Mouse (Mus musculus): ENCODE measurements at regions not wholly inside any gene's neighbourhood (a gene's known extent, or its start where the extent isn't known, plus 50 kb on each side); places are given as distances from the start of the nearest gene placed in this dataset.

DNA sequence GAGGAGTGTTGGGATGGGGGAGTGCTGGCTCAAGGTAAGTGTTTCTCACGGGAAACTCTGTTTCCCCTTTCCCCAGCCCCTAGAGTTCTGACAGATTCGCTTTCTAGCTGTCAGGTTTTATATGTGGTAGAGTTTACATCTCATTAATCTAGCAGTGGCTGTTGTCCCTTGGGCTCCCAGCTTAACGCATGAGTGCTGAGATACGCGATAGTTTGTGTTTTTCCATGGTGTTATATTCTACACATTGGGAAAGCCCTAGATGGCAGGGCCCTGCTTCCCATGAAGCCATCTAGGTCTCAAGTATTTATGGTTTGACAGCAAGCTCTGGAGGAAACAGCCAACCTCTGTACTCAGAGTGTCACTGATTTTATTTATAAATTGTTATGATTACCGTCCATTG is 373.8 kb downstream of the Cd83 start:
- ATAC-seq (replicated peaks; ENCODE audit: low FRiP score, poor library complexity, severe bottlenecking): no peak

DNA sequence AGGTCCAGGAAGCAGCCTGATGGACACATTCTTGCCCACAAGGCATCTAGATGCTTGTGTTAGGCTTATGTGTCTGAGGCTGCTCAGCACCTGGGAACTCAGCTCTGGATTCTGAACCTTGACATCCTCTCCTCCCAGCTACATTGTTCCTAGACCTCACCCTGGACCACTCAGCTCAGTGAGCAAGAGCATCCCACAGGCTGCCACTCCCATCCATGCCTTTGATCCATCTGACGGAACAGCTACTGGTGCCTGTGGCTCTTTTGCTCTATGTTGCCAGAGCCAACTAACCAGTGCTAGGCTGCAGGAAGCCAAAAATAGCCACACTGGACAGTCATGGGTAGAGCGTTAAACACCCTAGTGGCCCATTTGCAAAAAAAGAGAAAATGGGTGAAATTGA is 374.8 kb downstream of the Cd83 start:
- no peak for ATAC-seq (replicated peaks; ENCODE audit: low FRiP score, poor library complexity, severe bottlenecking)

DNA sequence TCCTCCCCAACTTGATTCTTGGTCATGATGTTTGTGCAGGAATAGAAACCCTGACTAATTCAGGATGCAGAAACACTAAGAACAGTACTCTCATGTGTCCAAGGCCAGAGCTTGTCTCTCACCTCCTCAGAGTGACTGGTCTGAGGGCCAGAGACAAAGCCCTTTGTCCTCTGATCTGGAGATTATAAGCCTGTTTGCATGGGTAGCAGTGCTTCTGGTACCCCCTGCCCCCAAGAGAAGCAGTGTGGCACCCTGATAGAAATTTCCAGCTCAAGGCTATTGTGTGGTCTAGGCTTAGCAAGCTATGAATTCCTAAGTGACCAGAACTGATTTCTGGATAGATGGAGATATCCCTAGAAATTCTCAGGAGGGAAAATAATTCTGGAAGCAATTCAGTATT is 380.2 kb downstream of the Cd83 start:
- ATAC-seq (replicated peaks; ENCODE audit: low FRiP score, poor library complexity, severe bottlenecking): no peak

DNA sequence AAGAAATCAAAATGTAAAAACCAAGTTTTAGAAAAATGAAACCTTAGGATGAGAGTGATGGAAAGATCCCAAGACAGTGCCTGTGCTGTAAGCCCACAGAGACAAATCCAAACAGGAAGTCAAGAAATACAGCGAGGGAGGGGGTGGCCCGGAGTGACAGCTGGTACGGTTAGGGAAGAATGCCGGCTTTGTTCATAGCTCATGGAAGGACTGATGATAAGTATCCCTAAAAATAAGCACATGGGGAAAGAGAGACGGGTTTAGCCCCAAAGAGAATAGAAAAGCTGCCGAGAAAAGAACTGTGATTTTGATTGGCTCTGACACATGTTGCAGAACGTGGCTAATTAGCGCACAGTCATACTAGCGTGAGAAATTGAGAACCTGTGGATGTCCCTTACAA is 382.6 kb downstream of the Cd83 start:
- no peak for ATAC-seq (replicated peaks; ENCODE audit: low FRiP score, poor library complexity, severe bottlenecking)

DNA sequence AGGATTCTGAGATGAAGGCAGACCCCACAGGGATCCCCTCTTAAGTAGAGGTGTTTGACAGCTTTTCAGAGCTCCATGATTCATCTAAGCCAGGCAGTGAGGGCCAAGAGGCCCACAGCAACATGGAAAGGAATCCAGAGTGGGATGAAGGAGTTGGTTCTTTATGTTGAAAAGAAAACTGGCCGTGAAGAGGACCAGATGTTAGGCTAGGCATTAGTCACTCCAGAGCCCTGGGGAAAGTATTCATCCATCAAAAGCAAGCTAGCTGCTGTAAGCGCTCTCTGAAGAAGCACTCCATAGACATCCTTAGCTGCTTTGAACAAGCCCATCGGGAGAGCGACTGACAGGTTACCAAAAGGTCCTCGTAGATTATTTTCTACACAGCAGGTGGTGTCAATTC is 383.6 kb downstream of the Cd83 start:
- no peak for ATAC-seq (replicated peaks; ENCODE audit: low FRiP score, poor library complexity, severe bottlenecking)

DNA sequence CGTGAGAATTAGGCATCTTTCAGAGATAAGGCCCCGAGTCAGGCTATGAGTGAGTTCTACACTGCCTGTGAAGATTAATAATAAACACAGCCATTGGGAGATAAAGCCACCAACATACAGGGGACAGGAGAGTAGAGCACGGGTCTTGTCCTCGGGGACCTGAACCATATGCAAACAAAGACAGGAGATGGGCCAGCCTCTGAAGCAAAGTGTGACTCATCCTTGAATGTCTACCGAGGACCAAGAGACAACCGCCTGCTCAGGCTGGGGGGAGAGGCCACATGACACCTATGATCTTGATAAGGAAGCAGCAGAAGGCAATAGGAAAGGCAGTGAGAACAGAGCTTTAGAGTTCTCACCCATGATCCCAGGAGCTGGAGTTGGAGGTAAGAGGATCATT is 387.1 kb downstream of the Cd83 start:
- no peak for ATAC-seq (replicated peaks; ENCODE audit: low FRiP score, poor library complexity, severe bottlenecking)

DNA sequence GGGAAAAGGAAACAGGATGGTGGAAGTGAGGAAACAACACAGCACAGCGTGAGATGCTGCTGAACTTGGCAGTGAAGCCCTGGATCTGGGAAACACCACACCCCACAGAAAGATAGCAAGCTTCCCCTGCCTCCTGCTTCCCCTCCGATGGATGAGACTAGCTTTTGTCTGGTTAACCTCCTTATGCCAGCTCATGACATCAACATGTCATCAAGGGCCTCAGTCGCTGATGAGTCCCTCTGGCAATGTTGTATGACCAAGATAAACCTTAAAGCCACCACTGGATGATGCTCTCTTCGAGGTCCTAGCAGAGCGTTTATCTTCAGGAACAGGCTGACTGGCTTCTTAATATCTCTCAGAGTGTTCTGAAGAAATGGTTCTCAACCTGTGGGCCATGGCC is 388.1 kb downstream of the Cd83 start:
- no peak for ATAC-seq (replicated peaks; ENCODE audit: low FRiP score, poor library complexity, severe bottlenecking)

DNA sequence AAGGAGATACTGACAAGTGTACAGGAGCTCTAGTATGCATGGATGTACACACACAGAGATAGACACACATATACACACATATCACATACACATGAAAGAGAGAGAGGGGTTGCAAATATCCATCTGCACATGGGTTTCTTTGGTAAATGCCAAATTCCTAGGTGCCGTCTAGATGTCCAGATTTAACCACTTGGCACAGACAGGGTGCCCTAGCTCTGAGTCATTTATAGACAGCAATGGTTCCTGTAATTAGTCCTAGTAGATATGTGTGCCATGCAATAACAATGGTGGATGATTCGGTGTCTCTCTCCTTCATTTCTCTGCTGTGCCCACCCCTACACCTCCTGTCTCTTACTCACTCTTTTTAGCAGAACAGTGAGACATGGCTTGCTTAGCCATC is 389.7 kb downstream of the Cd83 start:
- no peak for ATAC-seq (replicated peaks; ENCODE audit: low FRiP score, poor library complexity, severe bottlenecking)

DNA sequence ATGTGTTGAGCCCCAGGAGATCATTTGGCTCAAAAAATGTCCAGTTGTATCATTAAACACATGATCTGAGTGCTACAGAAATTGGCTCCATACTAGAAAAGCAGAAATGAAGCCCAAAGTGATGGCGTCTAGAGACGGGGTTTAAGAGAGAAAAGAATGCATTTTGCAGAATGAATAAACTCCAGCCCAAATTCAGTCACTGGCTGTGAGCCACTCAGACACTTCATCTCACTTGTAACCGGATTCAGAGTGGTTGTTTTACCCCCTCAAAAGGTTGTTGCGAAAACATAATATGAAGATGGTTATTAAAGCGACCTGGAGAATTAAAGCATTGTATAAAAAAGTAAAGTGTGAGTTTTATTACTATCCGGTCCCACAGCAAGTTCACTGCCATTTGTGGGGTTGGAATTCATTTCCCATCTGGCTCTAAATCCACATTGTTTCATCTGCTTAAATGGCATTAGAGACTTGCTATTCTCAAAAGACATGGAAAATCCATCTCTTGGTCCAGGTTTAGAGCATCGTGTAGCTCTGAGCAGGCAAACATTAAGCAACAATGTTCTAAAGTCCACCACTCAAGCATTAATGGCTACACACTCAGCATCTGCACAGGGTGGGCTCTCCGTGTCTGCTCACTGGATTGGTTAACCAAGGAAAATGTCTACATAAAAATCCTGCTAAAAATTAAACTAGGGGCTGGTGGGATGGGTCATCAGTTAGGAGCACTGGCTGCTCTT is 390.9 kb downstream of the Cd83 start:
- ATAC-seq (replicated peaks; ENCODE audit: low FRiP score, poor library complexity, severe bottlenecking): no peak

DNA sequence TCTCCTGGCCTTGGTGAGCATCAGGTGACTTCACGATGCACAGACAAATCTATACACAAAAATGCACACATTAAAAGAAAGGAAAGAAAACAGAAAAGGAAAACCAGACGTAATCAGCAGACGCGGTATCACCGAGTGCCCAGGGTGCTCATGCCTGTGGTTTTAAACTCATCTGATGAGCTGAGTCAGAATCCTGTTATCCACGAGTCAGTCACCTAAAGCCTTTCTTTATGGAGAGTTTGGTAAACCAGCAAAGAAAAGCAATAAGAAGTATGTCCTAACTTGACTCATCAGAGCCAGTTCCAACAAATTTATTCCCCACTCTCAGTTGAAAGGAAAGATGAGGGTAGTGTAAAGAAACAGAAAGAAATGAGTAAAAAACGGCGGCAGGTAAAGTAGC is 391.5 kb downstream of the Cd83 start:
- no peak for ATAC-seq (replicated peaks; ENCODE audit: low FRiP score, poor library complexity, severe bottlenecking)

DNA sequence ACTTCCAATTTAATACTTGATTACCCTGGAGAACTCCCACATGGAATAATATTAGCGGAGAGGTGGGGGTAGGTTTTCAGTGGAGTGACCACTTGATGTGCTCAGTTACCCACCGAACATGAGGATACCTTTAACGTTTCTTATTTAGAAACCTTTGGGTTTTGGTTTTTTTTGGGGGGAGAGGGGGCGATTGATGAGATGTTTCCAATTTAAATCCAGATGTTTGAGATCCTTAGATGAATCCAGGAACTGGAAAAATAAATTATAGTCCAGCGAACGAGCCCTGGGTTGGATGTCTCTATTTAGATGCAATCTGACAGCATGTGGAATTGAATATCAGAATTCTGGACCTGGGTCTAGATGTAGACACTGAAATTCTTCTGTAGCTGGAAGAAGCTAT is 393.4 kb downstream of the Cd83 start:
- ATAC-seq (replicated peaks; ENCODE audit: low FRiP score, poor library complexity, severe bottlenecking): no peak

DNA sequence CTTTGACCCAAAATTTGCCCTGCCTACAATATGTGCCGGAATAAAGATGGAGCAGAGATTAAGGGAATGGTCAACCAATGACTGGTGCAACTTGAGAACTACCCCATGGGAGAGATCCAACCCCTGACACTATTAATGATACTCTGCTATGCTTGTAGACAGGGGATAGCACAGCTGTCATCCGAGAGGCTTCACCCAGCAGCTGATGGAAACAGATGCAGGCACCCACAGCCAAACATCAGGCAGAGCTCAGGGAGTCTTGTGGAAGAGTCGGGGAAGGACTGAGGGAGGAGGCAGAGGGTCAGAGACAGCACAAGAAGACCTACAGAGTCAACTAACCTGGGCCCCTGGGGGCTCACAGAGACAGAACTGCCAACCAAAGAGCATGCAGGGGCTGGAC is 395.8 kb downstream of the Cd83 start:
- no peak for ATAC-seq (replicated peaks; ENCODE audit: low FRiP score, poor library complexity, severe bottlenecking)

DNA sequence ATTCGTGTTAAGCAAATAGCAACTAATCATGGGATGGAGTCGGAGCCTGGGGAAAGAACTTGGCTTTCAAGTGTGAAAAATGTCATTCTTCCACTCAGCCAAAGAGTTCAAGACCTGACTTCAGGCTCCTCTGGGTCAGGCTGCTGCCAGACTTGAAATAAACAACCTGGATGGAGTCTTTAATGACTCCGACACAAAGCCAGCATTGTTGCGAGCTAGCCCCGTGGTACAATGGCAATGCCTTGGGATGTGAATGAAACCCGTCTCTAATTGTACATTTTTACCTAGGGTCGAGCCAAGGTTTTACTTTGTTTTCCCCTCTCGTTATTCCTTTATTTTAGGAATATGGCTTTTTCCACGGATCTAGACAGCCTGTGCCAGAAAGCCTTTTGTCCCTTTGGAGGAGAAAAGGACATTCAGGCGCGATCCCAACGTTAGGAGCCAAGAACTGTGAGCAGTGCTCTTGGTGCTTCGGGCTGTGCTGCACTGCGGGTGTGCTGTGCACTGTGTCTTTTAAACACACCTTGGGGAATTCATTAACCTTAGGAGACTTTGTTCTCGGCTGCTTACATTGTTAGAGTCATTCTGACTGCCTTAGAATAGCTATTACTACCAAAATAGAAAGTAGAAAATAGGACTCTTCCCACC is 398.1 kb downstream of the Cd83 start:
- ATAC-seq (replicated peaks; ENCODE audit: low FRiP score, poor library complexity, severe bottlenecking): no peak

DNA sequence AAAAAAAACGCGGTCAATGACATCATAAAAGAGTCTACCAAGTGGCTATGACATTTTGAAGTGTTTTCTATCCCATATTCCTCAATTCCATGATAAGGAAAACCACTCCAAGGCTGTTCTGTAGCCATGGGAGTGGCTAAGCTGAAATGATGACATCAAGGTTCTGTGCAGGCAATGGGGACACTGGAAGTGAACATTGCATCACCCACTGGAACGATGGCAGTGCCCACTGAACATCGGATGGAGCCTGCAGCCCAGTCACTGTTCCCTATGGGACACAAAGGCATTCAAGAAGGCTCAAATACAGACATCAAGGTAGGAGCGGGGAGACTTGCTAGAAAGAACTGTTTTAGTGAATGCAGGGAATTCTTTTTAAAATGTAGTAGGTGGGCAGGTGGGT is 410.8 kb downstream of the Cd83 start:
- no peak for ATAC-seq (replicated peaks; ENCODE audit: low FRiP score, poor library complexity, severe bottlenecking)

DNA sequence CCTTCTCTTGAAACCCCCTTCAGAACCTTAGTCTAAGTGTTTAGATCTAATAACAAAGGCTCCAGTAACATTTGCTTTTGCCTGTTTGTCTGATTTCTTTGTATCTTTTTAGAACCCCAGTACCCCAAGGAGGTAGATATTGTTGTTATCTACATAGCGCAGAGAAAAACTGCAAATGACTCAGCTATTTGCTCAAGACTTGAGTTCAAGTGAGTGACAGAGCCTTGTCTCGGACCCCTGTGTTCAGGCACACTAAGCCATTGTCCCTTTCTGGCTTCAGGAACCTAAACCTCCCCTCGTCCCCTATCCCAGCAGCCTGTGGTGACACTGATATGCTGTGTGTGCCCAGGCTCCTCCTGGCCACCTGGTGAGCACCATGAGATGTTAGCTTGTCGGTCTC is 421.5 kb downstream of the Cd83 start:
- ATAC-seq (replicated peaks; ENCODE audit: low FRiP score, poor library complexity, severe bottlenecking): no peak

DNA sequence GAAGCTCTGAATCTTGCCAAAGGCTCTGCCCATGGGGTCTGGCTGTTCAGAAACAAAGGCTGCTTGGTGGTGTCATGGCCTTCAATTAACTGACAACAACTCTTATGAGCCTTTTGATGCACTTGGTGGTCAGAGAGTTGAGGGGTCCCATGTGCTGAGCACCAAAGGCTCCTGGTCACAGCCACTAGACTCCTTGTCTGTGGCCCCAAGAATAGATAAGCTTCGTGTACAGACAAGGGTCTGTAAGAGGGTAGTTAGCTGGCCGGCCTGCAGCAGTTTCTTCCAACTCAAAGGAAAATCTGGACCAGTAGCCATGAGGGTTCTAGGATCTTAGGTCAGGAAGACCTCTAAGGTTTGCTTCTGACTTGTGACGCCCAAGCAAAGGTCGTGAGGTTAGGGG is 421.9 kb downstream of the Cd83 start:
- ATAC-seq (replicated peaks; ENCODE audit: low FRiP score, poor library complexity, severe bottlenecking): no peak

DNA sequence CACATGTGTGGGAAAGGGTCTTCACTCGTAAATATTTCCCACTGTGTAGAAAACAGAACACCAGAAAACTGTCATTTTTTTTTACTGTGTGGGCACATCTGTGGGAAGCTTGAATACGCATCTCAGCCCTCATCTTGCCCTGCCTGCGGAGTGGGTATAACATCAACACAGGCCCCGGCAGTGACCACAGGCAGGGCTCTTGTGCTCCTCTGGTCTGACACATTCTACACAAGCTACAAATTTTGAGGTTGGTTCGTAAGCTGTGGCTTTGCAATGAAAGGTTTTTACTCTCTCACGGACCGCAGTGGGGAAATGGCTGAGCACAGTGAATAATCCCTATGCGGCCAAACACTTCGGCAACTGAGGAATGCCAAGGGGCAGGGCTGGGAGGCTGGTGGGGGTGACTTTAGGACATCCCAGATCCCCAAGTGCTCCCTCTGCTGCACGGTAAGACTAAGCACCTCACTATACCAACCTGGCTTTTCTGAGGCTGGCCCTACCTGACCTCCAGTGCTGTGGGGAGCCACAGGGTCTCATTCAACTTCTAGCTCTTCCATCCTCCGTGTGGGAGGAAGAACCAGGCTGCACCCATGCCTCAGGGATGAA is 422.9 kb downstream of the Cd83 start:
- ATAC-seq (replicated peaks; ENCODE audit: low FRiP score, poor library complexity, severe bottlenecking): no peak

DNA sequence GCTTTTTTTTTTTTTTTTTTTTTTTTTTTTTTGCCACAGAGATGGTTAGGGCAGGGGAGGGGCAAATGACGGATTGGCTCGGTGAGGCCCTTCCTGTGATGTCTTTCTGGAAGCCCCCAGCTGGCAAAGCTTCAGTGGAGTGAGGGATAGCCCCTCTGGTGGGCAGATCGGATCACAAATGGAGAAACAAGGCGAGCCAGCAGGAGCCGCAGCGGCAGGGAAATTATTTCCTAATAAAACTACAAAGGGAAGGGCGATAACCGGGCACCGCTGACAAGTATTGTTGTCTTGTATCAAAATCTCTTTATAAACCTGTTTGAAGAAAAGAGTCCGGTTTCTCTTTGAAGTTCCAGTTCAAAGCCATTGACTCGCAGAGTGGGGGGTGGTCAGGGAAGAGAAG is 424.5 kb downstream of the Cd83 start:
- ATAC-seq (replicated peaks; ENCODE audit: low FRiP score, poor library complexity, severe bottlenecking): no peak

DNA sequence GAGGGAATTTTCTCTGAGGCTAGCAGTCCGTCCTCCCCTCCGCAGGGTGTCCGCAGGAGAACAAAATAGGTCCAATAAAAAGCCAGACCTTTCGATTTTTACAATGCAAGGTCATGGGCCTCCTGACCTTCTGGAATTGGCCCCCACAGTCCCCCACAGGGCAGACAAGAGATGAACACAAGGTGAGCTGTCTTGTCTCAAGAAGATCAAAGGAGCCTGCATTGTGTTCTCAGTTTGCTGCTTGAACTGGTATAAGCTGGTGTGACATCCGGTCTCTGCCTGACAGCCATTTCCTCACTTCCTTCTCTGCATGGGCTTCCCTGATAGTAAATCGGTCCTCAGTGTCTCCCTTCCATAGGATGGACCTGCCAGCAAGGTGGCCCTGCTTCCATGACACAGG is 425.5 kb downstream of the Cd83 start:
- no peak for ATAC-seq (replicated peaks; ENCODE audit: low FRiP score, poor library complexity, severe bottlenecking)

DNA sequence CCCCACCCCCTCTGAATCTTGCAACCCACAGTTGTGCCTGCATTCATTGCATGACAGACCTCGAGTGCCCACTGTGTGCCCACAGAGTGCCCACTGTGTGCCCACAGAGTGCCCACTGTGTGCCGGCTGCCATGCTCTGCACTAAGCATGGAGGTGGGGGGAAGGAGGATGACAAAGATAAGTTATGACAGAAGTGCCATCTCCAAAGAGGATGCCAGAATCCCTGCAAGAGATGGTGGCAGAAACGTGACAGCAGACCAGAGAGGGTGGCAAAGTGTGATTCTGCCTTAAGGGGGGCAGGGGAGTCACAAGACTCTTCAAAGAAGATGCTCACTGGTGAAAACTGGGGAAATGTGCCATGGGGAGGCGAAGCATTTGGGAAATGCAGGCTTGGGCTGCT is 427.8 kb downstream of the Cd83 start:
- no peak for ATAC-seq (replicated peaks; ENCODE audit: low FRiP score, poor library complexity, severe bottlenecking)

DNA sequence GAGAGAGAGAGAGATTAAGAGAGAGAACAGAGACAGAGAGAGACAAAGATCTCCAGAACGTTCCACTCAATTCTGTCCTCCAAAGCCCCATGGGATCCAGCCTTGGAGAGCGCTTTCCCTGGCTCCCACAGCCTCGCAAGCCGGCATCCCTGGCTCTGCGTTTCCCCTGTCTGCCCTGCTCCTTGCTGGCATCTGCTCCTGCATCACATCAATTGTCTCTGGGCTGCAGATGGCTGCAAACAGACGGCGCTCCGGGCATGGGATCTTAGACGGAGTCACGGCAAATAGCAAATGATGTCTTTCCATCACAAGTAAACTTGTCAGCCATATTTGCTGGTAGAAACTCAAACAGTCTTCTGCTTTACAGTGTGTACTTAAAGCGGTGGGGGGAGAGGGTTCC is 428.4 kb downstream of the Cd83 start:
- no peak for ATAC-seq (replicated peaks; ENCODE audit: low FRiP score, poor library complexity, severe bottlenecking)

DNA sequence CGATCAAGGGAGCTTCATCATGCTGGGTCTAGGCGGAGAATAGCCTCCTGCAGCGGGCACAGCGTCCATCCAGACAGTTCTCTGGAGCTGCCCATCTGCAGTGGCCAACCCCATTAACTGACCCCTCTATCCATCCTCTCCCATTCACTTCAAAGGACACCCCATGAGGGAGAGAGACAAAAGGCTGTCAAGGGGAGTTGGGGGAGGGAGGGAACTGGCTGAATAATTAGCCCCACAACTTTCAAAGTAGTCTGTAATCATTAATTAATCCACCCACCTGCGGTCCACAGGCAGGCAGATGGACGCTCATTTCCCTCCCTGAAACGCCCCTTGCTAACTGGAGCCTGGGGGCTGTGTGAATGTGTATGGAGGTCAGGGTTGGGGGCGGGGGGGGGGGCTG is 433.7 kb downstream of the Cd83 start:
- no peak for ATAC-seq (replicated peaks; ENCODE audit: low FRiP score, poor library complexity, severe bottlenecking)
